Mouse (Mus musculus): ENCODE measurements around the gene Rars2.

DNA sequence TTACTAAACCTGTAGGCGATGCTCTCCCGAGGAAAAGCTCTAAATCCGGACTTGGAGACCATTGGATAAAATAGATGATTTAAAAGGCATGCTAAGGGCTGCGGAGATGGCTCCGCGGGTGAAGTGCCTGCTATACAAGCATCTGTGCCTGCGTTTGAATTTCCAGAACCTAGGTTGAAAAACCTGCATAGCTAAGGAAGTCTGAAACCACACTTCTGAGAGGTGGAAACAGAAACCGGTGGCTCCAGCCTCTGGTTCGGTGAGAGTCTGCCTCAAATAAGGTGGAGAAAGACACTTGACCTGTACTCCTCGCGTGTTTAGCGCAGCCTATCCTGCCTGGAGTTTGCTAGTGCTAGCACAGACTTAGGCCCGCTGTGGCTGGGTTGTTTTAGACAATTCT lies 546 bp downstream of the Rars2 start:
- TF ChIP-seq ZNF384 (IDR thresholded peaks at IDR 0.05; ENCODE audit: low read depth, low read length), result no peak
- no peak for TF ChIP-seq HCFC1 (IDR thresholded peaks at IDR 0.05; ENCODE audit: borderline replicate concordance, insufficient read depth, low read length)
- TF ChIP-seq CHD2 (IDR thresholded peaks at IDR 0.05; ENCODE audit: low read depth, low read length), result no peak

Data from ES-E14 (cell line).